Comparison of ENCODE assay signal across 17 mouse cellular contexts in the genomic region with DNA sequence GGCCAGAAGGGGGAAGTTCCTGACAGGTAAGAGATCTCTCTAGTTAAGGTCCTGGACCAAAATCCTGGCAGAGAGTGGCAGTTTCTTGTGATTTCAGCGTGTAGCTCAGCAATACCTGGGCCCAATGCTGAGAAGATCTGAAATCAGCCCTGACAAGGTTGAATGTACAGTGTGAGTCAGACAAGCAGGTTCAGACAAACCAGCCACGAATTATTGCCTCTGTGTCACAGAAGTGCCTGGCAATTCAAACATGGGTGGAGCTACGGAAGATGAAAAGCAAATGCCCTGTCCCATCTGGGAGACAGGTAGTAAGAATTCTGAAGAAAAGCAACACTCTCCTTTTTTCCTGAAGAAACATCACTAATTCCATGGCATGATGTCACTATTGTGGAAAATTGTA.
"Had no signal": no experiment of that assay in that cellular context is flagged by ENCODE, and none has a peak within 500 bp of the region (broad histone marks: within the 10 kb centered on the region; RNA-seq: fewer than 3 reads in every experiment).

No protein-coding gene starts in this region.

- H3K4me3 ChIP-seq: kidney, embryonic 15.5 days; left cerebral cortex, adult 2 months; limb, embryonic 10.5 days; liver, embryonic 15.5 days; midbrain, embryonic 10.5 days; myocyte; neural tube, embryonic 15.5 days had no signal

- H3K4me2 ChIP-seq: kidney, embryonic 15.5 days; liver, embryonic 11.5 days; liver, embryonic 15.5 days; neural tube, embryonic 15.5 days had no signal

- H3K27me3 ChIP-seq: kidney, embryonic 15.5 days; liver, embryonic 15.5 days; neural tube, embryonic 15.5 days had no signal

- H3K9me3 ChIP-seq: limb, embryonic 10.5 days; liver, embryonic 15.5 days; neural tube, embryonic 15.5 days had no signal

- DNase-seq: kidney, adult 2 months; kidney, postnatal 14 days; lung, adult 2 months; lung, postnatal 36 days; midbrain, embryonic 14.5 days; right cerebral cortex, postnatal 4 days; thymus, adult 2 months; thymus, postnatal 4 days had no signal

- H3K9ac ChIP-seq: kidney, embryonic 15.5 days; liver, embryonic 15.5 days; neural tube, embryonic 15.5 days had no signal

- H3K36me3 ChIP-seq: kidney, embryonic 15.5 days; limb, embryonic 10.5 days; liver, embryonic 15.5 days; midbrain, embryonic 10.5 days; neural tube, embryonic 15.5 days had no signal

- H3K4me1 ChIP-seq: kidney, embryonic 15.5 days; limb, embryonic 10.5 days; liver, embryonic 15.5 days; neural tube, embryonic 15.5 days had no signal

- H3K27ac ChIP-seq: kidney, embryonic 15.5 days; left cerebral cortex, adult 2 months; limb, embryonic 10.5 days; liver, embryonic 15.5 days; midbrain, embryonic 10.5 days; neural tube, embryonic 15.5 days had no signal

- ATAC-seq: lung, postnatal 0 days had no signal
